Mouse (Mus musculus) gonadal fat pad, adult 2 months (tissue): ENCODE data around the gene Gm17093. TPM values are rescaled to one million over a fixed set of nuclear protein-coding genes. Genes with fewer than 3 reads are reported as not detected.
"Not testable (repeated sequence)": the region's sequence is repeated elsewhere in the genome, so short reads cannot be mapped to it uniquely, and the experiment has no call there.

ENCODE experiments used
- DNase-seq: peaks from one replicate; pipeline ENCODE4 v3.0.0-alpha.2; 2012; ENCODE audit warnings: low read depth
- polyA plus RNA-seq: library from polyadenylated mRNA; depleted of rRNA; stranded (reverse); fragments of >200 nt; gene quantifications from 2 replicates; pipeline ENCODE4 v1.2.3, GENCODE M21; 2012; rRNA removed

Gm17093 gene
- not detected in 2 replicates for polyA plus RNA-seq

DNA sequence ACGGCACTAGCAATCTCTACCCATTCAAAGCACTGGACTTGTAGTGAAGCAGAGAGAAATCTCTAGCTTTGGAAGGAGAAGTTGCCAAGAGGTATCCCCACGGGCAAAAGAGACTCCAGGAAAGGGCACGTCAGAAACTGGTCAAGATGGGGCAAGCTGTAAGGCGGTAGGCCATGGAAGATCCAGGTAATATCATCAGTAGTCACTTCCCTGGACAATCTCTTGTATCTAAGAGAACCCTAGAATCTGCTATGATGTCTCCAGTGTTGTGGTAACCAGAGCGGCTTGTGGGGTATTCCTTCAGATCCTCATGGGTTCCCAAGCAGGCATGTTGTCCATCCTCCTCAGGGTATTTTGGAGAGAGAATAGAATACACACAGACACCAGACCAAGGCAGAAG lies at the start of gene Gm17093:
Gene Gm17093, plus strand, starts transcription at position 301 of the 400 bp plus-strand sequence.
- not testable (repeated sequence) for DNase-seq

DNA sequence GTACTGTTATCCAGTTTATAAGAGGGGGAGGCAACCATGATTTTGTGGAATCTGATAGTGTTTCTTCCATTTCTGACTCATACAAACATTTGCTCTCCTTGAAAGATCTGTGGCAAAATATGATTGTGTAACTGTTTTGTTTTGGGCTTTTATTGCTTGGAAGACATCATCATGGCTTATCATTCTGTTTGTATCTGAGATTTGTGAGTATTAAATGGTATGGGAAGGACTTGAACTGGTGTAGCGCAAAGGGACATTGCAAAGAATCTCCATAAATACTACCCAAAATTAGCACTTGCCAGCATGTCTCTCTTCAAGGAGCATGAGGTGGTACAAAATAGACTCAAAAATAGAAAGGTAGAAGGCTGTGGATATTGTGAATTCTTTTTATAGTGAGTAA lies 25.9 kb upstream of the Gm17093 start, which contains the start of gene BC061237:
Gene BC061237, plus strand, starts transcription at position 301 of the 400 bp plus-strand sequence.
- not testable (repeated sequence) for DNase-seq

DNA sequence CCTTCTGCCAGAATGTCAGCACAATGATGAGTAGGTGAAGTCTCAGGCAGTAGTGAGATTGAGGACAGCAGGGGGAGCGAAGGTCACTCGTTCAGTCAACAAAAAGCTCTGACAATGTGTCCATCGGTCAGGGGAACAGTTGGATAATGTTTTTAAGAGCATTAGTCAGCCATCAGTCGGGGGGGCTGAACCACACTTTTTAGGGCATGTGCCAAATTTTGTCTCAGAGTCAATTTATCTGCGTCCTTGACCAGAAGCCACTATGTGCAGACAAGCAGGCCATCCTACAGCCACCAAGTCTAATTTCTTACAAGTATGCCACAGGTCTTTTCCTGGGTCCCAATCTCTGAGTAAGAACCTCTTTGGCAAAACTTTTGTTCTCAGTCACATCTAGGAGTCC lies 29.9 kb downstream of the Gm17093 start:
- DNase-seq = not testable (repeated sequence)

Other genes with a start within 250 kb of the Gm17093 start
- gene Gm8220, start 232.7 kb upstream of the Gm17093 start, polyA plus RNA-seq = not detected in 2 replicates
- not detected in 2 replicates for gene Gm5930, start 179.7 kb upstream of the Gm17093 start, polyA plus RNA-seq
- not detected in 2 replicates for gene Gm8229, start 152.9 kb upstream of the Gm17093 start, polyA plus RNA-seq
- gene Gm3371, start 107.6 kb upstream of the Gm17093 start, polyA plus RNA-seq = not detected in 2 replicates
- gene Gm8232, start 84.6 kb upstream of the Gm17093 start, polyA plus RNA-seq = not detected in 2 replicates
- not detected in 2 replicates for gene BC061237, start 25.8 kb upstream of the Gm17093 start, polyA plus RNA-seq
- not detected in 2 replicates for gene Gm8247, start 64.9 kb downstream of the Gm17093 start, polyA plus RNA-seq
- not detected in 2 replicates for gene Gm5624, start 109.7 kb downstream of the Gm17093 start, polyA plus RNA-seq
- not detected in 2 replicates for gene Gm8257, start 188.2 kb downstream of the Gm17093 start, polyA plus RNA-seq
- gene Gm8267, start 232.1 kb downstream of the Gm17093 start, polyA plus RNA-seq = not detected in 2 replicates